Mouse (Mus musculus) G1E (cell line): ENCODE results near the gene Nfkbiz. TPM values are rescaled to one million over a fixed set of nuclear protein-coding genes. Genes with fewer than 3 reads are reported as not detected.
A peak's percentile ranks its signal among the peaks of the same experiment; 100 is the strongest.

ENCODE experiments used
- ATAC-seq: 2 replicates; pipeline ENCODE4 v1.8.0; 2016; ENCODE audit warnings: mild to moderate bottlenecking; ENCODE audit not compliant: insufficient number of reproducible peaks, poor library complexity, low FRiP score, severe bottlenecking; ENCODE audit errors: extremely low read depth
- DNase-seq: peaks from one replicate; pipeline ENCODE4 v3.0.0; 2012; ENCODE audit warnings: low spot score
- H3K27me3 ChIP-seq: 2 replicates; pipeline ENCODE4 v1.6.1; 2012; ENCODE audit warnings: mild to moderate bottlenecking, low read length, inconsistent platforms; ENCODE audit not compliant: insufficient read depth
- H3K36me3 ChIP-seq: replicated peaks from 2 replicates; pipeline ENCODE3; 2012; ENCODE audit warnings: mild to moderate bottlenecking, inconsistent platforms
- H3K4me1 ChIP-seq: 2 replicates; pipeline ENCODE4 v1.6.1; 2012; ENCODE audit warnings: low read depth, low read length, inconsistent platforms, mixed read lengths; ENCODE audit not compliant: insufficient read depth
- H3K4me3 ChIP-seq: 2 replicates; pipeline ENCODE4 v1.5.1; 2012; ENCODE audit warnings: low read depth, mild to moderate bottlenecking, inconsistent platforms, low read length, moderate library complexity, mixed read lengths
- H3K9me3 ChIP-seq: replicated peaks from 2 replicates; pipeline ENCODE4 v1.6.1; 2012; ENCODE audit warnings: inconsistent platforms
- CTCF ChIP-seq: IDR thresholded peaks from 2 replicates; pipeline ENCODE4 v1.5.1; 2012; ENCODE audit warnings: low read depth, low read length, inconsistent platforms, mixed read lengths
- GATA1 ChIP-seq: IDR thresholded peaks from 2 replicates; pipeline ENCODE4 v1.6.1; 2012; ENCODE audit warnings: borderline replicate concordance, low read length, inconsistent platforms, mixed read lengths
- GATA2 ChIP-seq: IDR thresholded peaks from 2 replicates; pipeline ENCODE4 v1.6.1; 2012; ENCODE audit warnings: low read depth, low read length, inconsistent platforms, borderline replicate concordance
- POLR2AphosphoS5 ChIP-seq: IDR thresholded peaks from 2 replicates; pipeline ENCODE4 v1.6.1; 2012; ENCODE audit warnings: low read depth, low read length, inconsistent platforms; ENCODE audit not compliant: insufficient replicate concordance
- TAL1 ChIP-seq: conservative IDR thresholded peaks from 2 replicates; pipeline ENCODE4 v1.6.1; 2012; ENCODE audit warnings: low read depth, low read length, inconsistent platforms, mixed read lengths
- polyA plus RNA-seq: library from polyadenylated mRNA; stranded (reverse); fragments of >175 nt; gene quantifications from 2 replicates; pipeline ENCODE4 v1.2.3, GENCODE M21; 2012
- total RNA-seq, 2 experiments: library from RNA; stranded (forward) in 1 of 2; stranded (reverse) in 1 of 2; fragments of 200-1000 nt in 1 of 2; fragments of >200 nt in 1 of 2; fragmentation: Nextera tagmentation in 1 of 2; gene quantifications; 2 replicates each; pipeline ENCODE4 v1.2.3; 2014 to 2017

The Nfkbiz gene
- total and polyA plus RNA-seq, 3 experiments, result 0.74 to 5.7 (median 5.1) TPM

DNA sequence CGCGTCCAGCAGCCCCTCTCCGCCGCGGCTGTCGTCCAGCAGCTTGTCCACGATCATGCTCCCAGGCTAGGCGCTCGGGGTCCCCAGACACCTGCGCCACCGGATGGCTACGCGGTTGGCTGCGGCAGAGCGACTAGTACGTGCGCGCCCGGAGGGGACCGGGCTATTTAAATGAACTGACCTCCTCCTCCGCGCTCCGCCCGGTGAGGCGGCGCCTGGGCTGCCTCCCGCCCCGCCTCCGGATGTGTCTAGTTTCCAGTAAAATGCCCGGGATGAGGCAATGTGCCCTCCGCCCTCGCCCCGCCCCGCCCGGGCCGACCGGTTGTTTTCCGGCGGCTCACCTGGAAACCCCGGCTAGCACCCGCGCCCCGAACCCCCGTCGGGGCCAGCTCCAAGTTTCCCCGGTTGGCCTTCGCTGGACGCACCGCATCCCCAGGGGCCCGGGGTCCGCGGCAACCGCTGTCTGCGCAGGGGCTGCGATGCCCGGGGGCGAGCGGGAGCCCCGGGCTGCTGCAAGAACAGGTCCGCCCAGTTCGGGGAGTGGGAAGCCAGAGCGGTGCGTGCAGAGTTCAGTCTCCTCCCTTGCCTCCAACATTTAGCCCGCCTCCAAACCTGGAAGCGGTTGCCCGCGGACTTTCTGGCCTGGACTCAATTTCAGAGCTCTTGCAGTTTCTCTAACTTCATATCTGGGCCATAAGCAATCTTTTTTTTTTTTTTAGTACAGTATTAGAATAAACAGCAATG, 16.5 kb downstream of the Nfkbiz start:
- TF ChIP-seq CTCF (no peak), TAL1 (no peak), GATA2 (no peak), POLR2AphosphoS5 (no peak), GATA1 (no peak)
- DNase-seq (peak; percentile 97), ATAC-seq (peak; percentile 85)

GRCm38 (mm10) chr16:55821571-55821981, 17.1 kb downstream of the Nfkbiz start:
- Histone ChIP-seq H3K4me3 (peak overlapping the region; percentile 98), H3K4me1 (peaks cover 44% of the 10 kb centered on the region), H3K9me3 (no peaks in the 10 kb centered on the region), H3K27me3 (no peaks in the 10 kb centered on the region), H3K36me3 (peaks cover 28% of the 10 kb centered on the region)
- DNase-seq (peak; percentile 20), ATAC-seq (peak; percentile 23; the same call in 1 of the 2 replicates)
- no peak for TF ChIP-seq POLR2AphosphoS5
- no peak for TF ChIP-seq TAL1
- TF ChIP-seq GATA2, result no peak
- TF ChIP-seq CTCF, result no peak
- no peak for TF ChIP-seq GATA1

More for the DNA sequence above, 16.5 kb downstream of the Nfkbiz start:
- peaks cover 41% of the 10 kb centered on the region for H3K4me1 ChIP-seq
- H3K4me3 ChIP-seq, result peak overlapping the region; percentile 98
- H3K36me3 ChIP-seq, result peaks cover 24% of the 10 kb centered on the region
- H3K27me3 ChIP-seq, result no peaks in the 10 kb centered on the region
- no peaks in the 10 kb centered on the region for H3K9me3 ChIP-seq

GRCm38 (mm10) chr16:55820916-55821570, 17.7 kb downstream of the Nfkbiz start:
- peaks cover 44% of the 10 kb centered on the region for H3K4me1 ChIP-seq
- no peaks in the 10 kb centered on the region for H3K27me3 ChIP-seq
- H3K36me3 ChIP-seq, result peaks cover 33% of the 10 kb centered on the region
- peak overlapping the region; percentile 98 for H3K4me3 ChIP-seq
- ATAC-seq, result no peak
- no peaks in the 10 kb centered on the region for H3K9me3 ChIP-seq
- DNase-seq, result no peak
- TF ChIP-seq GATA2 (no peak), CTCF (no peak), TAL1 (no peak), POLR2AphosphoS5 (no peak), GATA1 (no peak)

DNA sequence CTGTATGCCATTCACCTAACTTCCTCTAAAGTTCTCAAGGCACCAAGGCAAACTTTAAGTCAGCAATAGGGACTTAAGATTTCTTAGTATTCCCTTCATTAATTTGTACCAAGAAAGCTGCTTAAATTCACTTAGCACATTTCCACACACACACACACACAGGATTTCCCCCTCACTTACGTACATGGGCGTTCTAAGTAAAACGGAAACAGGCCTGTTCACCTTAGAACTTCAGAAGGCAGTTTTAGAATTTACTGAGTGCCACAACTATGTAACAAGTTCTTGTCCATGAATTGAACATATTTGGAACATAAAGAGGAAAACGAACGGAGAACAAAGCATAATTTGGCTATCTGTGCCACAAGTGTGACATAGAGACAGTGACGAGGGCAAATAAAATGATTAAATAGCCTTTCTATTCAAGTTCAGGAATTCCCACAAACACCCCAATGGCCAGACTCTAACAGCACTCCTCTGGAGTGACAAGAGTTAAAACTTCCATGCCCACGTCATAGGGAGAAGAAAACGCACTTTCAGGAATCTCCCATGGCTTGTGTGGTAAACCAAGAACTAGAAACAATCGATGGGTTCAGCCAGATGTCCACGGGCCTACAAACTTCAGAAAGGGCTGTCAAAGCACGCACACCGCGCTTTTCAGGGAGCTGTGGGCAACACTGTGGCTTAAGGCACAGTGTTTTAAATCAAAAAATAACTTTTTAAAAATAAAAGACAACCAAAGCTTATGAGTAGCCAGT, 18.4 kb downstream of the Nfkbiz start:
- H3K36me3 ChIP-seq, result peaks cover 40% of the 10 kb centered on the region
- H3K4me1 ChIP-seq, result peaks cover 44% of the 10 kb centered on the region
- TF ChIP-seq GATA2 (no peak), TAL1 (no peak), POLR2AphosphoS5 (no peak), GATA1 (no peak), CTCF (no peak)
- H3K9me3 ChIP-seq, result no peaks in the 10 kb centered on the region
- ATAC-seq (no peak), DNase-seq (no peak)
- H3K27me3 ChIP-seq, result no peaks in the 10 kb centered on the region
- H3K4me3 ChIP-seq, result peak overlapping the region; percentile 98

DNA sequence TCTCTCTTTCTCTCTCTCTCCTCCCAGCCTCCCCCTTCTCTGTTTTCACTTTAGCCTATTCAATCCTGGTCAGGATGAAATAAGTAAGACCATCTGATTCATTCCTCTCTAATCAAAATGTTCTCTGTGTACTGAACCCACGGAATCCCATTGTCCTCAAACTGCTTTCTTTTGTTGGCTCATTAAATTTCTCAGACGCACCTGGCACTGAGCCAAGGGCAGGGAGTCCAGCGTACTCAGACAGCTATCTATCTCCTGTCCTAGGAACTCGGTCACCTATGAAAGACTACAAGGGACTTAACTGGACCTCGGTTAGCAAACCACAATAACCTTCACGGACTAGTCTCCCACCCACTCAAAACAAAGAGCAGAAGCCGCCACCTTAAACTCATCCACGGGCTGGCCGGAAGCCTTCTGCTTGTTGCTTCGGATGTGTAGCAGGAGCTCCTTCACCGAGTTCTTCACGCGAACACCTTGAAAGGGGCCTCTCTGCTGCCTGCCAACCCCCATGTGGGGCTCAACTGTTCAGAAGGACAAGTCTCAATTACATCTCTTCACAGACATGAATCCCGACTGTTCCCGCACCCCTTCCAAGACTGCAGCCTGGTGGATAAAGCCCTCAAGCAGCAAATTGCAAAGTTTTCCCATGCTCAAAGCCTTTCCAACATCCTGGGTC, 19.4 kb downstream of the Nfkbiz start:
- TF ChIP-seq GATA2, result no peak
- no peak for TF ChIP-seq CTCF
- TF ChIP-seq GATA1, result no peak
- TF ChIP-seq POLR2AphosphoS5, result no peak
- no peak for TF ChIP-seq TAL1
- DNase-seq, result no peak
- no peaks in the 10 kb centered on the region for H3K9me3 ChIP-seq
- H3K27me3 ChIP-seq, result no peaks in the 10 kb centered on the region
- H3K4me3 ChIP-seq, result no peak overlapping the region; the same call in 1 of the 2 replicates
- H3K4me1 ChIP-seq, result peaks cover 44% of the 10 kb centered on the region
- H3K36me3 ChIP-seq, result peaks cover 45% of the 10 kb centered on the region
- ATAC-seq, result no peak
